Mouse (Mus musculus) adrenal gland, postnatal 4 days (tissue): Measurements from ENCODE around the gene Olfr1250. TPM values are rescaled to one million over a fixed set of nuclear protein-coding genes. Genes with fewer than 3 reads are reported as not detected.
"Not testable (repeated sequence)": the region's sequence is repeated elsewhere in the genome, so short reads cannot be mapped to it uniquely, and the experiment has no call there.

Experiments used
- DNase-seq, 2 experiments: peaks; one replicate each; pipeline ENCODE4 v3.0.0; 2021 to 2022; ENCODE audit warnings: low spot score in 2 of 2, mixed read lengths in 2 of 2
- long read RNA-seq, 2 experiments: library from polyadenylated mRNA; stranded (forward); transcript quantifications; one replicate each; pipeline ENCODE4 v2.0.0; 2021
- total RNA-seq, 2 experiments: library from RNA; stranded (reverse); gene quantifications; 2 replicates each; pipeline ENCODE4 v1.2.3; 2021

Gene Olfr1250
- total RNA-seq = not detected
- long read RNA-seq, experiment 1 = 0 reads
- long read RNA-seq, experiment 2 = 0 reads

GRCm38 (mm10) chr2:89661367-89661766 is at the start of gene Olfr1250:
Gene Olfr1250 (minus strand): TSS chr2:89661467.
- no peak for DNase-seq

GRCm38 (mm10) chr2:89691980-89692379 is 30.7 kb upstream of the Olfr1250 start:
- no peak for DNase-seq

- no peak for DNase-seq
Measured at GRCm38 (mm10) chr2:89671836-89672235, 10.6 kb upstream of the Olfr1250 start, which contains the start of gene Olfr1251. Gene Olfr1251 (minus strand): TSS chr2:89671936.

- DNase-seq = no peak
Measured at GRCm38 (mm10) chr2:89634883-89635282, 26.4 kb downstream of the Olfr1250 start, which contains the start of gene Olfr1249. Gene Olfr1249 (minus strand): TSS chr2:89634983.

- DNase-seq = not testable (repeated sequence)
Measured at GRCm38 (mm10) chr2:89618145-89618544, 43.1 kb downstream of the Olfr1250 start, which contains the start of gene Olfr1248. Gene Olfr1248 (minus strand): TSS chr2:89618245.

- DNase-seq = no peak
Measured at GRCm38 (mm10) chr2:89614030-89614429, 47.2 kb downstream of the Olfr1250 start, which contains the start of gene Olfr1247. Gene Olfr1247 (minus strand): TSS chr2:89614130.

Other genes with a start within 250 kb of the Olfr1250 start
- gene Olfr1239, start 241.1 kb downstream of the Olfr1250 start, total RNA-seq = not detected
- gene Olfr1240, start 218.5 kb downstream of the Olfr1250 start, total RNA-seq = not detected
- gene Olfr1241, start 174.3 kb downstream of the Olfr1250 start, total RNA-seq = not detected
- not detected for gene Olfr1242, start 163.1 kb downstream of the Olfr1250 start, total RNA-seq
- gene Olfr1243, start 130.0 kb downstream of the Olfr1250 start, total RNA-seq = not detected
- not detected for gene Olfr1245, start 83.0 kb downstream of the Olfr1250 start, total RNA-seq
- not detected for gene Olfr1246, start 68.3 kb downstream of the Olfr1250 start, total RNA-seq
- gene Olfr1247, start 47.3 kb downstream of the Olfr1250 start, total RNA-seq = under 1 TPM in 1 of 2 experiments, not detected in 1; 0.06 TPM
- not detected for gene Olfr1248, start 43.2 kb downstream of the Olfr1250 start, total RNA-seq
- gene Olfr1249, start 26.5 kb downstream of the Olfr1250 start, total RNA-seq = not detected
- not detected for gene Olfr1251, start 10.5 kb upstream of the Olfr1250 start, total RNA-seq
- not detected for gene Olfr1252, start 63.5 kb upstream of the Olfr1250 start, total RNA-seq
- not detected for gene Olfr1253, start 95.6 kb upstream of the Olfr1250 start, total RNA-seq
- gene Olfr1254, start 132.2 kb upstream of the Olfr1250 start, total RNA-seq = not detected
- not detected for gene Olfr1255, start 150.6 kb upstream of the Olfr1250 start, total RNA-seq
- not detected for gene Olfr1256, start 180.1 kb upstream of the Olfr1250 start, total RNA-seq
- gene Olfr48, start 186.7 kb upstream of the Olfr1250 start, total RNA-seq = not detected
- not detected for gene Olfr1257, start 217.0 kb upstream of the Olfr1250 start, total RNA-seq